Mouse (Mus musculus): ENCODE measurements around the gene Olfr39. TPM values are rescaled to one million over a fixed set of nuclear protein-coding genes. Genes with fewer than 3 reads are reported as not detected.
"Not testable (repeated sequence)": the region's sequence is repeated elsewhere in the genome, so short reads cannot be mapped to it uniquely, and the experiment has no call there.

Gene Olfr39
- not detected in 2 replicates for polyA plus RNA-seq (2012; rRNA removed)

- DNase-seq (ENCODE audit: low spot score) = no peak
Measured at GRCm38 (mm10) chr9:20282051-20282450, at the start of gene Olfr39. TSS of gene Olfr39 (plus strand) at chr9:20282351.

- no peak for DNase-seq (ENCODE audit: low spot score)
Measured at GRCm38 (mm10) chr9:20236819-20237218, 45.3 kb upstream of the Olfr39 start, which contains the start of gene Olfr872. TSS of gene Olfr872 (plus strand) at chr9:20237119.

GRCm38 (mm10) chr9:20237378-20237777 is 44.8 kb upstream of the Olfr39 start:
- DNase-seq (ENCODE audit: low spot score) = no peak

GRCm38 (mm10) chr9:20295562-20295961 is 13.4 kb downstream of the Olfr39 start:
- DNase-seq (ENCODE audit: low spot score) = not testable (repeated sequence)

- no peak for DNase-seq (ENCODE audit: low spot score)
Measured at GRCm38 (mm10) chr9:20298232-20298631, 16.1 kb downstream of the Olfr39 start, which contains the start of gene Olfr873. TSS of gene Olfr873 (plus strand) at chr9:20298532.

GRCm38 (mm10) chr9:20335994-20336393 is 53.8 kb downstream of the Olfr39 start, which contains the start of gene Olfr18:
TSS of gene Olfr18 (minus strand) at chr9:20336094.
- DNase-seq (ENCODE audit: low spot score) = no peak

Other genes with a start within 250 kb of the Olfr39 start
- gene Olfr867, start 224.8 kb upstream of the Olfr39 start, polyA plus RNA-seq (2012; rRNA removed) = not detected in 2 replicates
- gene Olfr868, start 183.7 kb upstream of the Olfr39 start, polyA plus RNA-seq (2012; rRNA removed) = not detected in 2 replicates
- gene Olfr869, start 153.3 kb upstream of the Olfr39 start, polyA plus RNA-seq (2012; rRNA removed) = not detected in 2 replicates
- gene Olfr870, start 108.3 kb upstream of the Olfr39 start, polyA plus RNA-seq (2012; rRNA removed) = not detected in 2 replicates
- not detected in 2 replicates for gene Olfr871, start 70.1 kb upstream of the Olfr39 start, polyA plus RNA-seq (2012; rRNA removed)
- gene Olfr872, start 45.2 kb upstream of the Olfr39 start, polyA plus RNA-seq (2012; rRNA removed) = not detected in 2 replicates
- not detected in 2 replicates for gene Olfr873, start 16.2 kb downstream of the Olfr39 start, polyA plus RNA-seq (2012; rRNA removed)
- not detected in 2 replicates for gene Olfr18, start 53.7 kb downstream of the Olfr39 start, polyA plus RNA-seq (2012; rRNA removed)
- gene Zfp560, start 102.8 kb downstream of the Olfr39 start, polyA plus RNA-seq (2012; rRNA removed) = 22.6 and 26.5 TPM in 2 replicates
- gene Zfp26, start 177.8 kb downstream of the Olfr39 start, polyA plus RNA-seq (2012; rRNA removed) = 6.8 and 7.5 TPM in 2 replicates
- gene Zfp426, start 210.4 kb downstream of the Olfr39 start, polyA plus RNA-seq (2012; rRNA removed) = 16.0 and 17.1 TPM in 2 replicates
- gene Zfp266, start 239.1 kb downstream of the Olfr39 start, polyA plus RNA-seq (2012; rRNA removed) = 37.7 and 39.1 TPM in 2 replicates